Mouse (Mus musculus): ENCODE measurements around the gene Cul9. TPM values are rescaled to one million over a fixed set of nuclear protein-coding genes. Genes with fewer than 3 reads are reported as not detected.

Cul9 gene
- polyA plus RNA-seq, 1 experiment from 2014 or later = 1.3 TPM

- H3K36me3 ChIP-seq (ENCODE audit: control insufficient read depth, insufficient read depth) = no peaks in the 10 kb centered on the region; the same call in 1 of the 2 replicates
- H3K4me1 ChIP-seq (replicated peaks; ENCODE audit: control insufficient read depth, insufficient read depth, low read length) = no peaks in the 10 kb centered on the region
- no peaks in the 10 kb centered on the region for H3K27me3 ChIP-seq (replicated peaks; ENCODE audit: control insufficient read depth, insufficient read depth, low read length)
- peak; percentile 76 for TF ChIP-seq CTCF (IDR thresholded peaks at IDR 0.05; ENCODE audit: low read depth)
- H3K4me3 ChIP-seq (ENCODE audit: low read depth, low read length) = no peak overlapping the region
- 52% methylated on average over 11 of the region's 11 CpGs for WGBS
- no peak overlapping the region for H3K27ac ChIP-seq (ENCODE audit: low read depth, low read length)
- ATAC-seq = no peak
- no peaks in the 10 kb centered on the region for H3K9me3 ChIP-seq (ENCODE audit: control insufficient read depth)
- H3K9ac ChIP-seq (ENCODE audit: low read depth, low read length) = no peak overlapping the region
- no peak overlapping the region for H3K4me2 ChIP-seq (replicated peaks; ENCODE audit: low read depth)
Observed at GRCm38 (mm10) chr17:46511059-46511710, 35.0 kb downstream of the Cul9 start.

GRCm38 (mm10) chr17:46505617-46506016 lies 40.6 kb downstream of the Cul9 start:
- 86% methylated on average over 3 of the region's 3 CpGs for WGBS
- Histone ChIP-seq H3K27ac (ENCODE audit: low read depth, low read length) (no peak overlapping the region), H3K4me1 (replicated peaks; ENCODE audit: control insufficient read depth, insufficient read depth, low read length) (no peaks in the 10 kb centered on the region), H3K9me3 (ENCODE audit: control insufficient read depth) (no peaks in the 10 kb centered on the region), H3K36me3 (ENCODE audit: control insufficient read depth, insufficient read depth) (no peaks in the 10 kb centered on the region; the same call in 1 of the 2 replicates), H3K4me2 (replicated peaks; ENCODE audit: low read depth) (no peak overlapping the region), H3K9ac (ENCODE audit: low read depth, low read length) (no peak overlapping the region), H3K4me3 (ENCODE audit: low read depth, low read length) (no peak overlapping the region), H3K27me3 (replicated peaks; ENCODE audit: control insufficient read depth, insufficient read depth, low read length) (no peaks in the 10 kb centered on the region)
- TF ChIP-seq CTCF (IDR thresholded peaks at IDR 0.05; ENCODE audit: low read depth) = no peak
- ATAC-seq = no peak

GRCm38 (mm10) chr17:46503847-46504638 lies 42.1 kb downstream of the Cul9 start:
- Histone ChIP-seq H3K9me3 (ENCODE audit: control insufficient read depth) (no peaks in the 10 kb centered on the region), H3K4me1 (replicated peaks; ENCODE audit: control insufficient read depth, insufficient read depth, low read length) (no peaks in the 10 kb centered on the region), H3K9ac (ENCODE audit: low read depth, low read length) (no peak overlapping the region), H3K27ac (ENCODE audit: low read depth, low read length) (no peak overlapping the region), H3K4me2 (replicated peaks; ENCODE audit: low read depth) (no peak overlapping the region), H3K4me3 (ENCODE audit: low read depth, low read length) (no peak overlapping the region), H3K36me3 (ENCODE audit: control insufficient read depth, insufficient read depth) (no peaks in the 10 kb centered on the region; the same call in 1 of the 2 replicates), H3K27me3 (replicated peaks; ENCODE audit: control insufficient read depth, insufficient read depth, low read length) (no peaks in the 10 kb centered on the region)
- WGBS = 70% methylated on average over 14 of the region's 14 CpGs
- TF ChIP-seq CTCF (IDR thresholded peaks at IDR 0.05; ENCODE audit: low read depth) = no peak
- no peak for ATAC-seq

- Histone ChIP-seq H3K4me1 (replicated peaks; ENCODE audit: control insufficient read depth, insufficient read depth, low read length) (no peaks in the 10 kb centered on the region), H3K27ac (ENCODE audit: low read depth, low read length) (no peak overlapping the region), H3K36me3 (ENCODE audit: control insufficient read depth, insufficient read depth) (peaks cover 4% of the 10 kb centered on the region; the same call in 1 of the 2 replicates), H3K27me3 (replicated peaks; ENCODE audit: control insufficient read depth, insufficient read depth, low read length) (no peaks in the 10 kb centered on the region), H3K9ac (ENCODE audit: low read depth, low read length) (no peak overlapping the region), H3K9me3 (ENCODE audit: control insufficient read depth) (no peaks in the 10 kb centered on the region), H3K4me3 (ENCODE audit: low read depth, low read length) (no peak overlapping the region), H3K4me2 (replicated peaks; ENCODE audit: low read depth) (no peak overlapping the region)
- 87% methylated on average over 2 of the region's 2 CpGs for WGBS
- no peak for ATAC-seq
- no peak for TF ChIP-seq CTCF (IDR thresholded peaks at IDR 0.05; ENCODE audit: low read depth)
Observed at GRCm38 (mm10) chr17:46502775-46503174, 43.4 kb downstream of the Cul9 start.

- H3K9ac ChIP-seq (ENCODE audit: low read depth, low read length) = no peak overlapping the region
- no peak overlapping the region for H3K4me3 ChIP-seq (ENCODE audit: low read depth, low read length)
- ATAC-seq = peak; percentile 18; the same call in 1 of the 2 replicates
- H3K27ac ChIP-seq (ENCODE audit: low read depth, low read length) = no peak overlapping the region
- 0 out of 2 replicates have a peak, but pooled peaks cover 4% of the 10 kb centered on the region for H3K27me3 ChIP-seq (replicated peaks; ENCODE audit: control insufficient read depth, insufficient read depth, low read length)
- 48% methylated on average over 8 of the region's 8 CpGs for WGBS
- H3K4me1 ChIP-seq (replicated peaks; ENCODE audit: control insufficient read depth, insufficient read depth, low read length) = no peaks in the 10 kb centered on the region; the same call in 1 of the 2 replicates
- no peak overlapping the region for H3K4me2 ChIP-seq (replicated peaks; ENCODE audit: low read depth)
- no peaks in the 10 kb centered on the region for H3K9me3 ChIP-seq (ENCODE audit: control insufficient read depth)
- H3K36me3 ChIP-seq (ENCODE audit: control insufficient read depth, insufficient read depth) = peaks cover 4% of the 10 kb centered on the region; the same call in 1 of the 2 replicates
- no peak for TF ChIP-seq CTCF (IDR thresholded peaks at IDR 0.05; ENCODE audit: low read depth)
Observed at GRCm38 (mm10) chr17:46497956-46498355, 48.2 kb downstream of the Cul9 start.
